Mouse (Mus musculus): Measurements from ENCODE around the gene Gm45713.
"Not testable (repeated sequence)": the region's sequence is repeated elsewhere in the genome, so short reads cannot be mapped to it uniquely, and the experiment has no call there.

The Gm45713 gene

GRCm38 (mm10) chr7:45144368-45145174 lies 8.5 kb upstream of the Gm45713 start:
- in situ Hi-C loops (cut with MboI, MseI) = no loop called here

DNA sequence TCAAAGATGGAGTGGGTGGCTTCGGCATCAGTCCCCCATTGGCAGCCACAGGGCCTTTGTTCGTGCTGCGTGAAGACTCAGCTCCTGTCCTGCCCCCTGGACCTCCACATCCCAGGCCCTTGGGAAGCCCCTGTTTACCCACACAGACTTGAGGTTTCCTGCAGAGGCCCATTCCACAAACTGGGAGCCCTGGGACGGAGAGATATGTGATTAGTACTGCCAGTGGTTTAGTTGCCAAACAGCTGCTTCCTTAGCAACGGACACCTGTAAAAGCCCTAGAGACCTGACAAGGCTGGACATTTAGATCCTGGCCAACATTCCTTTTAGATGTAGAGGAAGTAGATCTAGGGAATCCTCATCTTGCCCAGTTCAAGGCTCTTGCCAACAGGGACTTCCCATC lies 5.9 kb upstream of the Gm45713 start:
- in situ Hi-C loops (cut with MboI, MseI) = no loop called here

DNA sequence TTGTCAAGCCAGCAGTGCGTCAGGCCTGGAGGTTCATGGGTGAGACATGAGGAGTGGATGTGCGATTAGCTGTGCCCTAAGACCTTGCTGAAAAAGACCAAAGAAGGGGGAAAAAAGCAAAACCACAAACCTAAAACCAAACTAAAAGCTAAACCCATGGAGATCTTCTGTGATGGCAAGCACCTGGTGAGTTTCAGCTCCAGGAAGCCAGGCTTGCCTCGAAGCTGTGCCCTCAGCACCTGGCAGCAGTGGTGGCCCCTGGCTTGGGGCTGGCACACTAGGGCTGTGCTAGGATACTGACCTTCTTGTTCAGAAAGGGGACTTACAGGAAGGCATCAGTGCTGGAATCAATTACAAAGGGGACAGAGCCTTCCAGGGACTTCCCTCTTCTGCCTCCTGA lies 5.3 kb upstream of the Gm45713 start:
- in situ Hi-C loops (cut with MboI, MseI) = no loop called here

DNA sequence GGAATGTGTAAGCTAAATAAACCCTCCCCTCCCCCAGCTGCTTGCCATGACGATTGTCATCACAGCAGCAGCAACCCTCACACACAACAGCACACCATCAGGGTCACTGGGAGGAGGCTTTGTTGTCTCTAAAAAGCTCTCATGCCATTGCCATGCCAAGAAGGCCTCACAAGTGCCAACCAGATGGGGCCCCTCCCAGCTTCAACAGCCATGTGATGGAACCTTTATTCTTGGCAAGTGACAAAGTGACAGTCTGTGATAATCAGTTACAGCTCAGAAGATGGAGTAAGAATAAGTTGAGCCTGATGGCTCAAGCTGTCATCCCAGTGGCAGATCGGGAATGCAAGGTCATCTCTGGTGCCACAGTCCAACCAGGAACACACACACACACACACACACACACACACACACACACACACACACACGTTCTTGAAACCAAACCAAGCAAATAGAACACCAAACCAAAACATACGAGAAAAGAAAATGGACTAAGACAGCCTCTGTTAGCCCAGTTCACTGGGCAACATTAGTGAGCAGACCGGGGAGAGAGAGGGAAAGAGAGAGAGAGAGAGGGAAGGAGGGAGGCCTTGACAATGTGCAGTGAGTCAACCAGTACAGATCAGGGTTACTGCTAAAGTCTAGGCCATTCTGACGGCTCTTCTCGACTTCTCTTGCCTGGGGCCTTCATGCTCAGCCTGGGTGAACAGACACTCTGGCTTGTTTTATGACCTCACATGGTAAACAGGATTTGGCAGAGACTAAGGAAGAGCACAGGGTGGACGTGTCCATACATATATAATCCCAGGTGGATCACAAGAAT lies 4.1 kb upstream of the Gm45713 start:
- in situ Hi-C loops (cut with MboI, MseI) = no loop called here

DNA sequence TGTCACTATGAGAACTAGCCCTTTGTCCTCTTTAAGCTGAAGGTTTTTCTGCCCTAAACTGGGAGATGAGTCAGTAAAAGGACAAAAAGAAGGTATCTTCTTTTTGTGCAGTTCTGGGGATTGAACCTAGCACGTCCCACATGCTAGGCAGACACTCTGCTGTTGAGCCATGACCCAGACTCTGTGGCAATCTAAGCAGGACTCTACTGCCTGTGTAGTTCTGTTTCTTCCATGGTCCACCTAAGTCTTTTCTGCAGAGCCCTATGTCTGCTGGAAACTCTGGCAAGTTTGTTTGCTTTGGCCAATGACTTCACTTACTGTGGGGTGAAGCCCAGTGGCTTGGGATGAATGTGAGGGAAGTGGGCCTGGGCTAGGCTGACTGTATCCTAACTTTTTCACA lies 2.4 kb upstream of the Gm45713 start:
- in situ Hi-C loops (cut with MboI, MseI) = no loop called here

DNA sequence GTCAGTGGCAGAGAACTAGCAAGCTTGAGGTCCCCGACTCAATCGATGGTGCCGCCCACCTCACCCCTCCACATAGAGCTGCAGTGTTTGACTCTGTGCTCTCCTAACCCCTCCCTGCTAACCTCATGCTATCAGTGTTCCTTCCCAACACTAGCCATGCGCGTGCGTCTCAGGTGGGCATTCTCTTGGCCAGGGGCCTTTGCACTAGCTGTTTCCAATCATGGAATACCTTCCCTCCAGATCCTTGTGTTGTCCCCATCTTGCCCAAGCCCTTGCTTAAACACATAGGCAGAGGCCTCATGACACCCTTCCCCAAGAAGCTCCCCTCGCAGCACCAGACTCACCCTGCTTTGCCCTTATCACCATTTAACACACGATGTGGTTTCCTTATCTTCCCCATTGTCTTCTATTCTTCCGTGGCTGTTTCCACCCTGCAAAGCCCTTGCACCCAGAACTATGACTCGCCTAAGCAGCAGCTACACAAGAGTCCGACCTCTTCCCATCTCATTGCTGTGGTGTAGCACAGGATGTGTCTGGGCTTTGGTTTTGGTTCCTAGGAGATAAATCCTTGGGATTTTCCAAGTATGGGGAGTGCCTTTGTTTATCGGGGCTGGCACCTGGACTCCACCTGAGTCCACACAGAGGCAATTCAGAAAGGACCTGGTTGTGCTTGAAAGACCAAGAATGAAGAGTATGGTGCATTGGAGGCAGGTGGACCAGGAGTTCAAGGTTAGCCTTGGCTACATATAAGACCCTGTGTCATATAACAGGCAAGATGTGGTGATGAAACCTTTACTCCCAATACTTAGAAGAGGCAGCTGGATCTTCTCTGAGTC lies 1.4 kb upstream of the Gm45713 start:
- in situ Hi-C loops (cut with MboI, MseI) = no loop called here

- in situ Hi-C loops (cut with MboI, MseI) = no loop called here
These were observed 661 bp downstream of the Gm45713 start for GRCm38 (mm10) chr7:45135370-45135769.

DNA sequence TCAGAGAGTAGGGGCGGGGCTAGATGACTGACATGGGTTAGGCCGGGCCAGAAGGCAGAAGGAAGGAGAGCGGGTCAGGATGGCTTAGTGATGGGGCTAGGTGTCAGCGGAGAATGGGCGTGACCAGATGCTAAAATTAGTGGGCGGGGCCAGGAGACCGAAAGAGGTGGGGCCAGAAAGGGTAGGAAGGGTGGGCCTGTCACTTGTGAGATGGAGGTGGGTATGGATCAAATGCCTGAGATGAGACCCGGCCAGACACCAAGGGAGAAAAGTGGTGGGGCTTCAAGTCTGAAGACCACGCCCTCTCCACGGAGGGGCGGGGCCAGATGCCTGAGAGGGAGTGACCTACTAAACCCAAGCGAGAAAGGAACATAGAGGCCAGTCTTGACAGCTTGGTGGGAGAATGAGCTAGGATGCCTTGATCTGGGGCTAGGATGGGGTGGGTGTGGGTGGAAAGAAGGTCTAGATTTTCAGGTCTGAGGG lies 1.4 kb downstream of the Gm45713 start:
- in situ Hi-C loops (cut with MboI, MseI) = no loop called here

GRCm38 (mm10) chr7:45133446-45134159 lies 2.4 kb downstream of the Gm45713 start:
- in situ Hi-C loops (cut with MboI, MseI) = no loop called here

DNA sequence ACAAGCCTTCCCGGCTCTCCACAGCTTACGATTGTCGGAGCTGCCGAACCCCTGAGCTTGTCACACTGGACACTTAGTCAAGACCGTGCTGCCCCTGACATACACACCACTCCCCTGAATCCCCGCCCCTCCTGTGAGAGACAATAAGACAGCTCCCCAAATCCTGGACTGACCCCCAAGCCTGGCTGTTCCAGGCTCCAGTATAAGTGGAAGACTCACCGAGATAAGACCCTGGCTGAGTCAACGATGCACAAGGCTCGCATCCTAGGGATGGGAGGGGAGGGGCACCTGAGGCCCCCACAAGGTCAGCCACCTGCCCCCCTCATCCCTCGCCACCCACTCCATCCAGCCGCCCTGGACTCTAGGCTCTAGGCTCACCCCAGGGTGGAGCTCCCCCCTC lies 4.2 kb downstream of the Gm45713 start:
- in situ Hi-C loops (cut with MboI, MseI) = no loop called here

DNA sequence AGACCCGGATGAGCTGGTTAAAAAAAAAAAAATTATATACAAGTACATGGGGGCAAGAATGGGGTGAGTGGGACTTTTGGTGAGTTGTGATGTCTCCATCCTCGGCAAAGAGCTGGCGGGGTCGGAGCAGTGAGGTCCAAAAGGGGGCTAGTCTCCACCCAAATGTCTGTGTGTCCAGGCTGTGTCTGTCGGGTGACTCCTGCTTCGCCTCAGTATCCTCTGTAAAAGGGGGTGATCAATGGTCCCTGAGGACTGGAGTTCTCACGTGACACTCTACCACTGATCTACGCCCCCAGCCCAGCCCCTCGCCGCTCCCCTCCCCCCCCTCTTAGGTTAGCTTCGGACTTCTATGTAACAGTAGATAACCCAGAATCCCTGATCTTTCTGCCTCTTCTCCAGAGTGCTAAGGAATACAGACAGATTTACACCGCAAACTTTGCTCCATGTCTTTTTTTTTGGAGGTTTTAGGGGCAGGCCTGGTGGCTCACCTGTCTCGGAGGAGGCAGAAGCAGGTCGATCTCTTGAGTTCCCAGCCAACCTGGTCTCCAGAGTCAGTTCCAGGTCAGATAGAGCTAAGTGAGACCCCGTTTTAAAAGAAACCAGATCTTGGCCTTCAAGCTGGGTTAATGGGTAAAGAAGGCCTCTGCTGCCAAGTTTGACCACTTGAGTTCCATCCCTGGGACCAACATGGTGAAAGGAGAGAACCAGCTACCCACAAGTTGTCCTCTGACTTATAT lies 6.1 kb downstream of the Gm45713 start:
- in situ Hi-C loops (cut with MboI, MseI) = no loop called here

DNA sequence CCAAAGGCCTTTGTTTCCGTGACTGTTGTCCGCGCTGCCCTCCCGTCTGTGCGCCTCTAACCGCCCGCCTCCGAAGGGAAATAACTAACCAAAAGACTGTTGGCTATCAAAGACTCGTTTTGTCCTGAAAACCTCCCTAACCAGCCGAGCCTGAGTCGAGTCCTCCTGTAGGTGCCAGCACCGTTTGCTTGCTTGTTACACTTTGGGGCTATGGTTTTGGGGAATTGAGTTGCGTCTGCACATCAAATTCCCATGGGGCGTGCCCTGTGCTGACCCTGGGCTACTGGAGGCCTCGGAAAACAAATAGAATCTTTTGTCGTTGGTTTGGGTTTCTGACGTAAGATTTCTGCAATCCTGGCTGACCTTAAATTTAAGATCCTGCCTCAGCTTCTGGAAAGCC lies 6.7 kb downstream of the Gm45713 start:
- in situ Hi-C loops (cut with MboI, MseI) = no loop called here

GRCm38 (mm10) chr7:45128624-45129246 lies 7.3 kb downstream of the Gm45713 start, which contains the start of gene Rpl13a:
Rpl13a (minus strand) TSS chr7:45128761.
- in situ Hi-C loops (cut with MboI, MseI) = no loop called here

DNA sequence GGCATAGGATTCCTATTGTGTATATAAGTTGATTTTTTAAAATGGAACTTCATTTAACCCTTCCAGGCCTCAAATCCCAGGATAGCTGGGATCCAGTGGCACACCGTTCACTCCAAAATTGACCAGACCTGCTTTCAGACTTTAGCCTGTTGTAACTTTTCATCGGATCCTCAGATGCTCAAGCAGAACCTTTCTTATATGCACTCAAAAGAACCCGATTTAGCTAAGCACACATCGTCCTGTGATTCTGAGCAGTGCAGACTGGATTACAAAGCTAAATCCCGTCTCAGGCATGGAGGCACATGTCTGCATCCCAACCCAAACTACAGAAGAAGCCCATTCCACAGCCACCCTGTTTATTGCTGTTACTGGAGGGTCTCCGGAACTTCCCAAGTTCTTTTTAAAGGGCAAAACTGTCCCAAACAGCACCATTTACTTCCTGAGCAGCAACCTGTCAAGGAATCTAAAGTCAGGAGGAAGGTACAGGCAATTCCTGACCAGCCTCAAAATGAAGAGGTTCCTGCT lies 8.3 kb downstream of the Gm45713 start:
- in situ Hi-C loops (cut with MboI, MseI) = no loop called here

DNA sequence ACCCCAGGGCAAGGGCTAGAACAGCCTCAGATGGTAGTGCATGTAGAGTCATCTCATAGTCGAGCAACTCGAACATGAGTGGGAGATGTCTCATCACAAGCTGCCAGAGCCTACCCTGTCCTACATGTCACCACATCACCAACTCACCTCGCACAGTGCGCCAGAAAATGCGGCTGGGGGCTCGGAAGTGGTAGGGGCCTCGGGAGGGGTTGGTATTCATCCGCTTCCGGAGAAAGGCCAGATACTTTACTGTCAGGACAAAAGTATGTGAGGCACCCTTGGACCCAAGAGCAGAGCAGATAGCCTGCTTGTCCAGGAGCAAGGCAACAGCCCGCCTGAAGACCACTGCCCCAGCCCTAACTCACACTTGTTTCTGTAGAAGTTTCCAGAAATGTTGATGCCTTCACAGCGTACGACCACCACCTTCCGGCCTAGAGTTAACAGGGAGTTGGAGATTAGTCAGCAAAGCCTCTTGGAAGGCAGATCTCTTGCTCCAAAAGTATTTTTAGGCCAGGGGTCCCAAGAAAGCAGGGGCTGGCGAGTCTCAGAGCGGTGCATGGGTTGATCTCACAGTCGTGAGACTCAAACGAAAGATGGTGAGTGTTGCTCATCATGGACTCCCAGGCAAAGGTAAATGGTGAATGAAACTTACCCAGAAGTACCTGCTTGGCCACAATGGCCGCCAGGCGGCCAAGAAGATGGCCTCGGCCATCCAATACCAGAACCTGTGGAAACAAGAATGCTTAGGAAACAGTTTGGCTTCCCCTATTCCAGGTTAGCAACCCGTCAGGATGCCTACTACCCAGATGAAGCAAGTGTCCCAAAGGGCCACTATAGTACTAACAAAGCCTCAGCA lies 9.0 kb downstream of the Gm45713 start:
- in situ Hi-C loops (cut with MboI, MseI) = no loop called here

DNA sequence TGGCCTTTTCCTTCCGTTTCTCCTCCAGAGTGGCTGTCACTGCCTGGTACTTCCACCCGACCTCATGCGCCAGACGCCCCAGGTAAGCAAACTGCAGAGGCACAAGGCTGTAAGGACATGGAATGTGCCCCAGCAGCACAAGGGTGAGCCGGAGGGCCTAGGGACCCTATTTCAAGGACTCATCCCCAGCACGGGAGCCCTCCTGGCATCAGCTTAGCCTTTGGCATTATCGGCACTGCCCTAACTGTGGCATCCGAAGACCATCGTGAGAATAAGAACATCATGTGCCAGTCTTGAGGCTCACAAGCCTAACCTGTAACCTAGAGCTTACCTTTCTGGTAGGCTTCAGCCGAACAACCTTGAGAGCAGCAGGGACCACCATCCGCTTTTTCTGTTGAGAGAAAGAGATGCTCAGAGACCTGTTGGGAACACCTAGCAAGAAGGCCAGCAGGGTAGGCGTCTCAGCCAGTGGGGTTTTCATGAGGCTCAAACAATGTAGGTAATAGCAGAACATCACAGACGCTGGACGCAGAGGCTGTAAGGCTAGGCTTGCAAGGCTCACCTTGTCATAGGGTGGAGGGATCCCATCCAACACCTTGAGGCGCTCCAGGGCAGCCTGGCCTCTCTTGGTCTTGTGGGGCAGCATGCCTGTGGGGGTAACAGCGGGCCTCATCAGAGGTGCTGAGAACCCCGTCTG lies 9.7 kb downstream of the Gm45713 start:
- in situ Hi-C loops (cut with MboI, MseI) = no loop called here

GRCm38 (mm10) chr7:45125649-45126048 lies 10.4 kb downstream of the Gm45713 start:
- in situ Hi-C loops (cut with MboI, MseI) = not testable (repeated sequence)

DNA sequence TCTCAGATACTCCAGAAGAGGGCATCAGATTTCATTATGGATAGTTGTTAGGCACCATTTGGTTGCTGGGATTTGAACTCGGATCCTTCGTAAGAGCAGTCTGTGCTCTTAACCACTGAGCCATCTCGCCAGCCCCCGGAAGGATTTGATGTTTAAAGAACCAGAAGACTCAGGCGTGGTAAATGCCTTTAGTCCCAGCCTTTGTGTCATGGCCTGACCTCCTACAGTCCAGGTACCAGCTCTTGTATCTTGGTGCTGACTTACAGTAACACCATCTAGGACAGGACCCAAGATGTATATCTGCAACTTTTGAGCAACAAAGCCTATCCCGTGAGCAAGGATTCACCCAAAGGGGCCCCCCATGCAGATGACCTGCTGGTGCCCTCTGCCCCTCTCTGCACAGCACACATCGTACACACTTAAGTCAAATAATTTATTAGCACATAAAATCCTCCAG lies 10.9 kb downstream of the Gm45713 start:
- in situ Hi-C loops (cut with MboI, MseI) = no loop called here

Measured in T-helper 2 cell (primary cell).